Mouse (Mus musculus) thymus, adult 2 months (tissue): ENCODE results near the gene Pdcd1.

Experiments used
- CTCF ChIP-seq: fragments of 200-500 bp; IDR thresholded peaks from 2 replicates; pipeline ENCODE4 v1.5.1; 2012; ENCODE audit warnings: mild to moderate bottlenecking, control low read depth, low read length, moderate library complexity, borderline replicate concordance; ENCODE audit not compliant: control insufficient read depth, poor library complexity, insufficient read depth; ENCODE audit errors: extremely low read depth
- POLR2A ChIP-seq: fragments of 200-500 bp; IDR thresholded peaks from 2 replicates; pipeline ENCODE4 v1.6.1; 2012; ENCODE audit warnings: mild to moderate bottlenecking, low read length, control low read depth, moderate library complexity; ENCODE audit not compliant: control insufficient read depth, poor library complexity, insufficient read depth; ENCODE audit errors: extremely low read depth

- TF ChIP-seq CTCF (no peak), POLR2A (no peak)
Measured at GRCm38 (mm10) chr1:94053530-94054216, 1.3 kb upstream of the Pdcd1 start.
